Mouse (Mus musculus) limb, embryonic 10.5 days (tissue): ENCODE results near the gene Adig. TPM values are rescaled to one million over a fixed set of nuclear protein-coding genes. Genes with fewer than 3 reads are reported as not detected.

Experiments used
- DNase-seq: peaks from one replicate; pipeline ENCODE4 v3.0.0-alpha.2; 2017; ENCODE audit warnings: low spot score
- H3K27ac ChIP-seq: fragments of 300-500 bp; sonication (generic); 2 replicates; pipeline ENCODE4 v1.5.1; 2016; ENCODE audit warnings: mild to moderate bottlenecking
- H3K27me3 ChIP-seq: fragments of 300-500 bp; sonication (generic); 2 replicates; pipeline ENCODE4 v1.6.1; 2016; ENCODE audit warnings: low read depth, mild to moderate bottlenecking; ENCODE audit not compliant: poor library complexity, severe bottlenecking
- H3K36me3 ChIP-seq: fragments of 300-500 bp; sonication (generic); 2 replicates; pipeline ENCODE4 v1.6.1; 2016; ENCODE audit warnings: mild to moderate bottlenecking, moderate library complexity
- H3K4me1 ChIP-seq: fragments of 300-500 bp; sonication (generic); 2 replicates; pipeline ENCODE4 v1.6.1; 2016
- H3K4me3 ChIP-seq: fragments of 300-500 bp; sonication (generic); 2 replicates; pipeline ENCODE4 v1.5.1; 2016; ENCODE audit warnings: mild to moderate bottlenecking, moderate library complexity
- H3K9me3 ChIP-seq: fragments of 300-500 bp; sonication (generic); replicated peaks from 2 replicates; pipeline ENCODE4 v1.6.1; 2016; ENCODE audit warnings: mild to moderate bottlenecking
- WGBS: fragments of 180-500 bp; shearing (Covaris S2); methylation state at CpG from one replicate; pipeline ENCODE4 v1.1.7; 2016; 5-methylcytosine and 5-hydroxymethylcytosine counted together
- polyA plus RNA-seq: library from polyadenylated mRNA; unstranded; fragments of >200 nt; fragmentation: Nextera tagmentation; extraction: Ambion mirVana; gene quantifications from 2 replicates; pipeline ENCODE4 v1.2.1, GENCODE M21; 2016

Gene Adig
- polyA plus RNA-seq, 1 experiment from 2014 or later, result not detected

DNA sequence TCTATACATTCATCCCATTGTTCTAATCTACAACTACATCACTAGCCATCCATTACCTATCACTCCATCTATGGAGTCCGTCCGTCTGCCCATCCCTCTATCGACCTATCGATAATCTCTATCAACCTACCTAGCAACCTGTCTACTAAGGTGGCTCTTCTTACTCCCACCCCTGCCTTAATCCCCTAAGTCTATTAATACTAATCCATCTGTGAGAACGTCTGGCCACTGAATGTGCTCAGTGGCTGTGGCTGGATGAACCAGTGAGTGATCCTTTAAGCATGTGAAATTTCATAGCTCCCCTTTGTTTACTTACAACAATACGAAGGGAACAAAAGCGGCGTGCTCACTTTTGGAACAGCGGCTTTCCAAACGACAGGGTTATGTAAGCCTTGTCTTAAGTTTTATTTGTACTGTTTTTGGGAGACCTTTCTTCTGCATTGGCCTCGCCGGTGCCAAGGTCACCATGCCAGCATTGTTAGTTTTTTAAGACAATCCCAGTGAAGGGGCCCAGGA is 11.5 kb downstream of the Adig start:
- DNase-seq, result no peak
- Histone ChIP-seq H3K27ac (no peak overlapping the region), H3K4me3 (no peak overlapping the region), H3K4me1 (0 out of 2 replicates have a peak, but pooled peaks cover 2% of the 10 kb centered on the region), H3K9me3 (no peaks in the 10 kb centered on the region), H3K27me3 (no peaks in the 10 kb centered on the region), H3K36me3 (no peaks in the 10 kb centered on the region)
- WGBS, result 91% methylated on average over 12 of the region's 12 CpGs

DNA sequence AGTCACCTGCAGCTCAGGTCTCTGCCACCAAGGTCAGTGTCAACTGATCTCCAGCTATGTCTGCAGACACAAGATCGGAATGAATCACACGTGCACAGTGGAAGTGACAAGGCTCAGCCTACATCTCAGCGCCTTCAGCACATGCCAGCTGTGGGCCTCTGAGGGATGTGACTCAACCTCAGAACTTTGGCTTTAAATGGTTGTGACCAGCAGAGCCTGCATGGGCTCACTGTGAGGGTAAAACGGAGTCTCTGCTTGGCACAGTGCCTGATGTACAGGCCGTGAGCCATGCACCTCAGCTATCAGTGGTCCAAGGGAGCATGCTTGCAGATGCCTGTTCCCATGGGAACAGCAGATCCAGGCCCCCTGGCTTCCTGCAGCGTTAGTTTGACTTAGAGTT is 16.2 kb downstream of the Adig start:
- Histone ChIP-seq H3K36me3 (no peaks in the 10 kb centered on the region), H3K4me1 (no peaks in the 10 kb centered on the region), H3K27me3 (no peaks in the 10 kb centered on the region), H3K27ac (no peak overlapping the region), H3K9me3 (no peaks in the 10 kb centered on the region), H3K4me3 (no peak overlapping the region)
- no peak for DNase-seq
- WGBS, result 79% methylated on average over 6 of the region's 6 CpGs

DNA sequence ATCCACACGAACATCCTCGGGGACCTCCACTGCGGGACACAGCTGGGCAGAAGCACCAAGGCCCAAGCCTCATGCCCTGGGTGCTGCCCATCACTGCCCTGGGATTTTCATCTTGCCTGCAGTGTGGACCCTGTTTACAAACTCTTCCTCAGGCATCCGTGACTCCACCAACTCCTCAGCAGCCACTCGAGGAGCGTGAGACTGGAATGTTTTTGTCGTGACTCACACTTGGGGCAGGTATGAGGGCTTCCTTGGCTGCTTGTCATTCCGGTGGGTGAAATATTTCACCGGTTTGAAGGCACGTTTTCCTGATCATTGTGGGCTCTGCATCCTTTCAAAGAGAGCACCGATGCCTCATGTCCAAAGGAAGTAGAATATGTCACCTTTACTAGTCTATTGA is 16.7 kb downstream of the Adig start:
- H3K4me3 ChIP-seq, result no peak overlapping the region
- H3K9me3 ChIP-seq, result no peaks in the 10 kb centered on the region
- H3K27me3 ChIP-seq, result no peaks in the 10 kb centered on the region
- no peak for DNase-seq
- H3K4me1 ChIP-seq, result no peaks in the 10 kb centered on the region
- WGBS, result 84% methylated on average over 11 of the region's 11 CpGs
- no peaks in the 10 kb centered on the region for H3K36me3 ChIP-seq
- no peak overlapping the region for H3K27ac ChIP-seq

DNA sequence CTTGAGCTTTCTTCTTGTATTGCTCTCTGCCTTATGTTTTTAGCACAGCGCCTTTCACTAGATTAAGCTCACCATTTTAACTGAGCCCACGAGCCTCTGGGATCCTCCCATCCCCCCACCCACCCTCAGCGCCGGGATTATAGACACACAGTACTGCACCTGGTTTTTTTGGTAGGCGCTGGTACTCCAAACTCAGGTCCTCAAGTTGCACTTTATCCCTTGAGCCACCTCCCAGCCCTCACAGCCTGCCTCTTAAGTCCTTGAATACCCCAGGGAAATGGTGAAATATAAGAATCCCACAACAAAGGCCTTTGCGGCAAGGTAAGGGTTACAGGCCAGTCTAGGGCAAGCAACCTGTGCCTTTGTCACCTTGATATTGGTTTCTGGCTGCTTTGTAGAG is 17.4 kb downstream of the Adig start:
- H3K27me3 ChIP-seq, result no peaks in the 10 kb centered on the region
- H3K9me3 ChIP-seq, result no peaks in the 10 kb centered on the region
- no peak for DNase-seq
- no peaks in the 10 kb centered on the region for H3K36me3 ChIP-seq
- H3K27ac ChIP-seq, result no peak overlapping the region
- 84% methylated on average over 6 of the region's 6 CpGs for WGBS
- no peak overlapping the region for H3K4me3 ChIP-seq
- H3K4me1 ChIP-seq, result no peaks in the 10 kb centered on the region

DNA sequence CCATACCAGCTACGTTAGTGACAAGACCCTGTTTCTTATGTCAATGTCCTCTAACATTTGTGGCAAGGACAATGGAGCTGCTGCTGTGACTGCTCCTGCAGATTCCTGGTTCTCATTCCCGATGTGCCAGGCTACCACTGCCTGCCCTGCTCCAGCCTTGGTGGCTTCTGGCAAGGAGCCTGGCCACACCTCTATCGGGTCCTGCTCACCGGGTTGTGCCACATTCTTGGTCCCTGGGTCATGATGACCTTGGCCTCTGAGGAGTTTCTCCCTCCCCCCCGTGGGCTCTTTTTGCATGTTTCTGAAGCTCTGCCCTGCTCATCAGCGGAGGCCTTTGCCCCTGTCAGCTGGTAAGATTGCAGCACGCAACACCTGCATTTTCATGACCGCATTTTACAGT is 20.6 kb downstream of the Adig start:
- WGBS, result 78% methylated on average over 8 of the region's 8 CpGs
- Histone ChIP-seq H3K9me3 (no peaks in the 10 kb centered on the region), H3K36me3 (no peaks in the 10 kb centered on the region), H3K4me3 (no peak overlapping the region), H3K27ac (no peak overlapping the region), H3K4me1 (no peaks in the 10 kb centered on the region), H3K27me3 (no peaks in the 10 kb centered on the region)
- no peak for DNase-seq

DNA sequence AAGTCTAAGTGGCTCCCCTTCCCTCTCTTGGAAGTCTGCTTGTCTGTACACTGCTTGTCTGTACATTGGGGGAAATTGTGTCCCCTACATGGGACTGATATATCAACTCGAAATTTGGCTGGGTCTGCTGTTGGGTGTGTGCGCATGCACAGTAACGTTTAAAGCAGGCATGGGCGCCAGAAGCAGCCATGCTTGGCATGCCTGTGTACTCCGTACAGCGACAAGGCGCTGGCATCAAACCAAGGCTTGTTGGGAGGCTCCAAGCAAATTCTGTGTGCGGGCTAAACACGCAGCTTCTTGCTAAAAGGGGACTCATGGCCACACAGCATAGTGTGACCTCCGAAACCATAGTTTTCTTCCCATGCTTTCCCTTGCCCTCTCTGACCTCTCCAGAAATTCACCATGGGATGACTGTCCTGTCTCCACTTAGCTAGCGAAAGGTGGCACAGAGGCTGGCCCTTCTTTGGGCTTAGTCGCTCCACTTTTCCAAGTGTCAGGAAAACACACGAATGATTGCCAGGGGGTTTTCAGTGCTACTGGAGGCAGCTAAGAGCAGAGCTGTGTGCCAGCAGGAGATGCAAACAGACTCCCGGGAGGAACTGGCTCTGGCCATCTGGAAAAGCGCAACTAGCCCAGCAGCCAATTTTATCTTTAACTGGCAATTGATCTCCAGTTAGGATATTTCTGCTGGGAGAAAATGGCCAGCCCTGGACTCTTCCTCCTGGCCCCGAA is 21.9 kb downstream of the Adig start:
- no peaks in the 10 kb centered on the region for H3K9me3 ChIP-seq
- H3K4me1 ChIP-seq, result no peaks in the 10 kb centered on the region
- WGBS, result 84% methylated on average over 16 of the region's 16 CpGs
- no peak overlapping the region for H3K27ac ChIP-seq
- H3K36me3 ChIP-seq, result no peaks in the 10 kb centered on the region
- H3K4me3 ChIP-seq, result no peak overlapping the region
- no peaks in the 10 kb centered on the region for H3K27me3 ChIP-seq
- DNase-seq, result no peak

DNA sequence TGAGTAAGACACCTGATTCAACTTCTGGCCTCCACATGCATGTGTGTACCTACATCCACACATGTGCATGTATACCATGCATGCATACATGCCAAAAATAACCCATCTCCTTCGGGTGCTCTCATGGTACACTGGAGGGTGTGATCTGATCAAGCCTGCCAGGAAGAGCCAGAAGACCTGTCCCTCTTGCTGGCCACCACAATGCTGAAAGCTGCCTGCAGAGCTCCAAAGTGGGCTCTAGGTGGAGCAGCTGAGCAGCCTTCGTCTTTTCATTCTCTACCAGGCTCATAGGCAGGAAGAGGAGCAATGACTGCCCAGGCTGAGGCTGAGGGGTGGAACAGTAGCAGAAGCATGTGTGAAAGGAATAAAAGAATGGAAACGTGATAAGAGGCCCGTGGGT is 31.7 kb downstream of the Adig start:
- Histone ChIP-seq H3K27me3 (0 out of 2 replicates have a peak, but pooled peaks cover 4% of the 10 kb centered on the region), H3K27ac (no peak overlapping the region), H3K4me3 (no peak overlapping the region), H3K9me3 (no peaks in the 10 kb centered on the region), H3K4me1 (no peaks in the 10 kb centered on the region), H3K36me3 (no peaks in the 10 kb centered on the region)
- DNase-seq, result peak; percentile 59
- 10% methylated on average over 4 of the region's 4 CpGs for WGBS

DNA sequence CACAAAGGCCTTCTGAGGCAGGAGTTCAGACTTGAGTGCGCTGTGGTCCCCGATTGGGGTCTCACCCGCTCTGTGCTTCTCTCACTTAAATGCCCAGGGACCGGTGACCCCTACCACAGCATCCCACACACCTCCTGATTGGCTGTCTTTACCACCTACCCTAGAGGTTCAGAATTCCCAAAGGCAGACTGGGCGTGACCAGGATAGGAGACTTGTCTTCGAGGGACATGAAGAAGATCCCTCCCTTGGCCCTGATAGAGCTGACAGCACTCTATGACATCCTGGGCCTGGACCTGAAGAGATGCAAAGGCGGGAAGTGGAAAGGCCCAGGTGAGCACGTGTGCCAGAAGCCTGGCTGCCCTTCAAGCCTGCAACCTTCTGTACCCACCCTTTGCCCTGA is 32.1 kb downstream of the Adig start:
- Histone ChIP-seq H3K36me3 (no peaks in the 10 kb centered on the region), H3K9me3 (no peaks in the 10 kb centered on the region), H3K4me3 (no peak overlapping the region), H3K27me3 (0 out of 2 replicates have a peak, but pooled peaks cover 4% of the 10 kb centered on the region), H3K4me1 (peaks cover 3% of the 10 kb centered on the region; the same call in 1 of the 2 replicates), H3K27ac (no peak overlapping the region)
- no peak for DNase-seq
- WGBS, result 70% methylated on average over 8 of the region's 8 CpGs

DNA sequence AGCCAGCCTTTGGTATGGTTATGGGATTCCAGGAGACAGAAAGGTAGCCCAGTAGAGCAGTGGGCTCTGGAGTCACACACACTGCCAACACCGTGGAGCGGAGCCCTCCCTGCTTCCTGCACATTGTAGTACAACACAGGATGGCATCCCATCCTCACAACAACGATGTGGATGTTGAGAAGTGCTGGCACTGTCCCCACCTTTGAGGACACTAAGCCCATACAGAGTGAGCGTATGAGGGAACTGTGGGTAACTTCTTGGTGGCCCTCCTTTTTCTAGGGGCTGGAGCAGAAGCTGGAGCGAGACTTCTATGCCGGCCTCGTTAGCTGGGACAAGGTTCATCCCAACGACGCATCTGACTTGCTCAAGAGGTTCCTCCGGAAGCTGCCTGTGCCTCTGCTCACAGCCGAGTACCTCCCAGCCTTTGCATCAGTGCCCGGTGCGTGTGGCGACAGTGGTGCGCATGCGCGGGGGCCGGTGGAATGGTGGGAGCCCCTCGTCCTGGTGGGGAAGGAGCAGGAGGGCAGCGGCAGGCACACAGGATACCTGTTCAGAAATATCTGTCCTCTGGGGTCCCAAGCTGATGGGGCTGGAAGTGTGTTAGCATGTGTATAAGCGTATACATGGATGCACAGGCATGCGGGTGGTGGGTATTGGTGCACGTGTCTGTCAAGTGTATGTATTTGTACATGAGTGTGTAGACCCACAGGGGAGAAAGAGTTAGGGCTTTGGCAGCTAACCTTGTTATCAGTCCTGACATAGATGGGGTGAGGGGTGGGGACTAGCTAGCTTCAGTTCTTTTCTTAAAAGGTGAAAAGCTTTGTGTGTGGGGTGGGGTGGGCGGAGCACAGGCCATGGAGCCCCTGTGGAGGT is 37.3 kb downstream of the Adig start:
- Histone ChIP-seq H3K9me3 (no peaks in the 10 kb centered on the region), H3K36me3 (no peaks in the 10 kb centered on the region), H3K27me3 (peaks cover 14% of the 10 kb centered on the region; the same call in 1 of the 2 replicates), H3K27ac (peak overlapping the region; percentile 46; the same call in 1 of the 2 replicates), H3K4me1 (peaks cover 7% of the 10 kb centered on the region; the same call in 1 of the 2 replicates), H3K4me3 (peak overlapping the region; percentile 34)
- peak; percentile 58 for DNase-seq
- 58% methylated on average over 24 of the region's 24 CpGs for WGBS

DNA sequence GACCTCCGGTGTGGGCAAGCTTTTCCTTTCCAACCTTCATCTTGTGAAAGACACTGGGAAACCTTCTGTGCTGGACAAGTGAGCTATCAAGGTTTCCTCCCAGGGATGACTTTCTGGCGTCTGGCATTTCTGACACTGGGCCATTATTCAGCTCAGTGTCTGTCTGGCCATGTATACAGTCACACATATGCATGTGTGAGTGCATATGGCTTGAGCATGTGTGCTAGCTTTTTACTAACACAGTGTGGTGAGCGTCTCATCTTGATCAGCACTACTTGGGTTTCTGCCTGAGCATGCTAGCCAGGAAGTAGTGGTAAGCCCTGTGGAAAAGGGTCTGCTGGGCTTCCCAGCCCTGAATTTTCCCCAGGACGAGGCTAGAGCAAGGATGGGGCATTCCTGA is 38.9 kb downstream of the Adig start:
- peaks cover 14% of the 10 kb centered on the region; the same call in 1 of the 2 replicates for H3K27me3 ChIP-seq
- 50% methylated on average over 4 of the region's 4 CpGs for WGBS
- H3K27ac ChIP-seq, result no peak overlapping the region
- no peak overlapping the region for H3K4me3 ChIP-seq
- H3K36me3 ChIP-seq, result no peaks in the 10 kb centered on the region
- peaks cover 7% of the 10 kb centered on the region; the same call in 1 of the 2 replicates for H3K4me1 ChIP-seq
- no peak for DNase-seq
- H3K9me3 ChIP-seq, result no peaks in the 10 kb centered on the region

DNA sequence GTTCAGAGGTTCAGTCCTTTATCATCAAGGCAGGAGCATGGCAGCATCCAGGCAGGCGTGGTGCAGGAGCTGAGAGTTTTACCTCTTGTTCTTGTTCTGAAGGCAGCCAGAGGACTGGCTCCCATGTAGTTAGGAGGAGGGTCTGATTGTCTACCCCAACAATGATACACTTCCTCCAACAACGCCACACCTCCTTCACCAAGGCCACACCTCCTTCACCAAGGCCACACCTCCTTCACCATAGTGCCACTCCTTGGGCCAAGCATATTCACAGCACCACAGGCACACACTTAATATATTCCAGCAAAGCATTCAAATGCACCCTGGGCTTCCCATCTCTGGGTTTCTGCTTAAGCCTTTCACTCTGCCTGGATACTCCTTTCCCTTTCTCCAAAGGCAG is 42.9 kb downstream of the Adig start:
- WGBS, result 74% methylated on average over 2 of the region's 2 CpGs

DNA sequence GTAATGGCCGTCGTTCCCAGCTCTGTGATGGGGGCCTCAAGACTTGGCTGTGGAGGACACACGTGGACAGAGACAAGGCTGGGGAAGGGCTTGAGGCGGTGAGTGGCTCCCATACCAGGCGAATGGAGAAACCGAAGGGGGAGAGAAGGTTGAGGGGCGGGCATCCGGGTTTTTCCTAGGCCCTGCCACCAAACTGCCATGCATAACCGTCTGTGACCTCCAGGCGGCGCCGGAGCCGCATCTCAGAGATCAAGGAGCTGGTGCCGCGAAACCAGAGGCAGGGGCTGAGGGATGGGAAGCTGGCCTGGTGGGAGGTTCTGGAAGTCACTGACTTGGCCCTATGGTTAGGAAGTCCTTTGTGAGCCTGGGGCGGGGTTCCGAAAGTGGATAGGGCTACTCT is 44.3 kb downstream of the Adig start:
- WGBS, result 4% methylated on average over 17 of the region's 17 CpGs
- Histone ChIP-seq H3K9me3 (no peaks in the 10 kb centered on the region), H3K4me3 (no peak overlapping the region), H3K4me1 (0 out of 2 replicates have a peak, but pooled peaks cover 8% of the 10 kb centered on the region), H3K36me3 (no peaks in the 10 kb centered on the region), H3K27me3 (peaks cover 39% of the 10 kb centered on the region), H3K27ac (0 out of 2 replicates have a peak overlapping the region, but pooled peaks have one; percentile 10)
- peak; percentile 92 for DNase-seq

More for the DNA sequence above, 42.9 kb downstream of the Adig start:
- no peak overlapping the region for H3K27ac ChIP-seq
- H3K9me3 ChIP-seq, result no peaks in the 10 kb centered on the region
- peaks cover 29% of the 10 kb centered on the region for H3K27me3 ChIP-seq
- DNase-seq, result no peak
- H3K4me3 ChIP-seq, result no peak overlapping the region
- 0 out of 2 replicates have a peak, but pooled peaks cover 8% of the 10 kb centered on the region for H3K4me1 ChIP-seq
- no peaks in the 10 kb centered on the region for H3K36me3 ChIP-seq

DNA sequence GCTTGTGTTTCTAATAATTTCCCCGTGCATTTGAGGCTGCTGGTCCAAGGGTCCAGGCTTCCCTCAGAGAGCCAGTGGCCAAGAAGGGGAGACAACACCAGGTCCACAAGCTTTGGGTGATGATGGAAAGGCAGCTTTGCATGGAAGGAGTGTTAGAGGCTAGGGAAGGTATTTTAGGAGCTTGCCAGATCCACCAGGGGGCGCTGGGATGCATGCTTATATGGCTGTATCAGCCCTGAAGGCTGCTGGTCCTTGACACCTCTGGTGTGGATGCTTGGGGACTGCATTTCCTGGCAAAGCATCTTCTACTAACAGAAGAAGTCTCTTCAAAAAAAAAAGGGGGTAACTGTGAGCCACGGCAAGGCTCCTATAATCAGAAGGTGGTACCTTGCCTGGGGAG is 47.7 kb downstream of the Adig start:
- 0% methylated on average over 3 of the region's 3 CpGs for WGBS
- peaks cover 63% of the 10 kb centered on the region for H3K27me3 ChIP-seq

More for the DNA sequence above, 47.7 kb downstream of the Adig start:
- peak; percentile 85 for DNase-seq
- 0 out of 2 replicates have a peak, but pooled peaks cover 8% of the 10 kb centered on the region for H3K4me1 ChIP-seq
- H3K36me3 ChIP-seq, result no peaks in the 10 kb centered on the region
- H3K27ac ChIP-seq, result no peak overlapping the region
- H3K9me3 ChIP-seq, result no peaks in the 10 kb centered on the region
- no peak overlapping the region for H3K4me3 ChIP-seq
